Mouse (Mus musculus): ENCODE measurements at regions not wholly inside any gene's neighbourhood (a gene's known extent, or its start where the extent isn't known, plus 50 kb on each side); places are given as distances from the start of the nearest gene placed in this dataset.
"Not testable (repeated sequence)": the region's sequence is repeated elsewhere in the genome, so short reads cannot be mapped to it uniquely, and the experiment has no call there.

- no peak for DNase-seq (ENCODE audit: low read depth, low spot score)
Measured at GRCm38 (mm10) chr6:5663433-5664175, 61.8 kb upstream of the Dync1i1 start.

GRCm38 (mm10) chr6:5645150-5645732, 80.2 kb upstream of the Dync1i1 start:
- peak; percentile 43 for DNase-seq (ENCODE audit: low read depth, low spot score)

- DNase-seq (ENCODE audit: low read depth, low spot score) = no peak
Measured at GRCm38 (mm10) chr6:5634222-5634621, 91.2 kb upstream of the Dync1i1 start.

- peak; percentile 48 for DNase-seq (ENCODE audit: low read depth, low spot score)
Measured at GRCm38 (mm10) chr6:5633036-5633708, 92.3 kb upstream of the Dync1i1 start.

GRCm38 (mm10) chr6:5624085-5624484, 101.4 kb upstream of the Dync1i1 start:
- DNase-seq (ENCODE audit: low read depth, low spot score) = no peak

GRCm38 (mm10) chr6:5621582-5621981, 103.9 kb upstream of the Dync1i1 start:
- no peak for DNase-seq (ENCODE audit: low read depth, low spot score)

- DNase-seq (ENCODE audit: low read depth, low spot score) = no peak
Measured at GRCm38 (mm10) chr6:5594011-5594410, 97.9 kb upstream of the Pdk4 start.

GRCm38 (mm10) chr6:5589635-5590034, 93.5 kb upstream of the Pdk4 start:
- DNase-seq (ENCODE audit: low read depth, low spot score) = peak; percentile 83

- no peak for DNase-seq (ENCODE audit: low read depth, low spot score)
Measured at GRCm38 (mm10) chr6:5582923-5583525, 86.9 kb upstream of the Pdk4 start.

- not testable (repeated sequence) for DNase-seq (ENCODE audit: low read depth, low spot score)
Measured at GRCm38 (mm10) chr6:5576891-5577290, 80.8 kb upstream of the Pdk4 start.

GRCm38 (mm10) chr6:5566582-5566981, 70.5 kb upstream of the Pdk4 start:
- DNase-seq (ENCODE audit: low read depth, low spot score) = no peak

- DNase-seq (ENCODE audit: low read depth, low spot score) = no peak
Measured at GRCm38 (mm10) chr6:5565049-5565448, 68.9 kb upstream of the Pdk4 start.

GRCm38 (mm10) chr6:5553703-5554394, 57.7 kb upstream of the Pdk4 start:
- DNase-seq (ENCODE audit: low read depth, low spot score) = no peak

GRCm38 (mm10) chr6:5550067-5550466, 54.0 kb upstream of the Pdk4 start:
- no peak for DNase-seq (ENCODE audit: low read depth, low spot score)

All from skeletal muscle tissue, adult 2 months (tissue).